Mouse (Mus musculus) fat pad, adult 2 months (tissue): ENCODE data around the gene Tnfsf10.

ENCODE experiments used
- DNase-seq: peaks from one replicate; pipeline ENCODE4 v3.0.0-alpha.2; 2011; ENCODE audit warnings: low read depth, low spot score; ENCODE audit errors: extremely low read depth

Gene Tnfsf10

DNA sequence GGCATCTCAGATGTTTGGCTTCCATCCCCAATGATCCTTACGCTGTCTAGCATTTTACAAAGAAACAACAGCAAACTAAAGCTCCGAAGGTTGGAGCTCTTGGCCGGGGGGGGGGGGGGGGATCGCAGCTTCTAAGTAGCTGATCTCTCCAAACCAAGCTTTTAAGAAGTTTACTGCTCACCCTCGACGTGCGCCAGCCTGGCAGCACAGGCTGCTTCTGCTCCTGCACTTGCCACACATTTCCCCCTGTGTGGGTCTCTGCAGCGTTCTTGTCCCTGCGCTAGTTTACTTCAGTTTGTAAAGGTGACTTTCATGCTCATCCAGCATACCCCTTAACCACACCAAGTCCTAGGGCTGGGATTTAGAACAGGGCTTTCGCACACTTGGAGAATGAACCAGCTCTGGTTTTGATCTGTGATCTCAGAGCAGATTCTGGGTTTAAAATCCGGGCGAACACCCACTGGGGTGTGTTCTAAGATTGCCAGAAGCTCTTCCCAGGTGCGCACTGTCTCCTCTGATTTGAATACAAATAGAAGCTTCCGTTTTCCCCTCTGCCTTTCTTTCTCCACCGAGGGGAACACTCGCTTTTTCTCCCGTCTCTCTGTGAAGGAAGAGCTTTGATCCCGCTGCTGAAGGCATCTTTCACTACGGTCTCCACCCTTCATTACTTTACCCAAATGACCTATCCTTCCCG, 53.9 kb downstream of the Tnfsf10 start:
- no peak for DNase-seq

DNA sequence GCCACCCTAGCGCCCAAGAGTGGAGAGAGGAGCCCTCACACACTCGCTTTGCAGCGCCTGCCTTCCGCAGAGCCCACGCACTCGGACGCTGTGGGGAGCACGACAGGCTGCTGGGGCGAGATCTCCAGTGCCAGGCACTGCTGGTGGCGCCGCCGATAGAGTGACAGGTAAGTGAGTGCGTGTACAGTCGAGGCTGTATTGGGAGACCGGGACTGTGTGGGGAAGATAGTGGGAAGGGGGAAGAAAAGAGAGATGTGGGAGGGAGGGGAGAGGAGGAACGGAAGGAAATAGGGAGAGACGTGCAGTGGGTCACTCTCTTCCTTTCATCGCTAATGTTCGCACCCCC, 54.4 kb downstream of the Tnfsf10 start, which contains the start of gene Ghsr:
Ghsr (plus strand) TSS at position 76 of the 346 bp plus-strand sequence.
- no peak for DNase-seq

DNA sequence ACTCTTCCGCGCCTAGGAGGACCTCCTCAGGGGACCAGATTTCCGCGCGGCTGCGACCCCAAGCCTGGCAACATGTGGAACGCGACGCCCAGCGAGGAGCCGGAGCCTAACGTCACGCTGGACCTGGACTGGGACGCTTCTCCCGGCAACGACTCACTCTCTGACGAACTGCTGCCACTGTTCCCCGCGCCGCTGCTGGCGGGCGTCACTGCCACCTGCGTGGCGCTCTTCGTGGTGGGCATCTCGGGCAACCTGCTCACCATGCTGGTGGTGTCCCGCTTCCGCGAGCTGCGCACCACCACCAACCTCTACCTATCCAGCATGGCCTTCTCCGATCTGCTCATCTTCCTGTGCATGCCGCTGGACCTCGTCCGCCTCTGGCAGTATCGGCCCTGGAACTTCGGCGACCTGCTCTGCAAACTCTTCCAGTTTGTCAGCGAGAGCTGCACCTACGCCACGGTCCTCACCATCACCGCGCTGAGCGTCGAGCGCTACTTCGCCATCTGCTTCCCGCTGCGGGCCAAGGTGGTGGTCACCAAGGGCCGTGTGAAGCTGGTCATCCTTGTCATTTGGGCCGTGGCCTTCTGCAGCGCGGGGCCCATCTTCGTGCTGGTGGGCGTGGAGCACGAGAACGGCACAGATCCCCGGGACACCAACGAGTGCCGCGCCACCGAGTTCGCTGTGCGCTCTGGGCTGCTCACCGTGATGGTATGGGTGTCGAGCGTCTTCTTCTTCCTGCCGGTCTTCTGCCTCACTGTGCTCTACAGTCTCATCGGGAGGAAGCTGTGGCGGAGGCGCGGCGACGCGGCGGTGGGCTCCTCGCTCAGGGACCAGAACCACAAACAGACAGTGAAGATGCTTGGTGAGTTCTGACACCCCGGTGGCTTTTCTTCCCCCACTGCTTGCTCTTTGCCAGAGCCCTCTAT, 55.2 kb downstream of the Tnfsf10 start:
- no peak for DNase-seq

DNA sequence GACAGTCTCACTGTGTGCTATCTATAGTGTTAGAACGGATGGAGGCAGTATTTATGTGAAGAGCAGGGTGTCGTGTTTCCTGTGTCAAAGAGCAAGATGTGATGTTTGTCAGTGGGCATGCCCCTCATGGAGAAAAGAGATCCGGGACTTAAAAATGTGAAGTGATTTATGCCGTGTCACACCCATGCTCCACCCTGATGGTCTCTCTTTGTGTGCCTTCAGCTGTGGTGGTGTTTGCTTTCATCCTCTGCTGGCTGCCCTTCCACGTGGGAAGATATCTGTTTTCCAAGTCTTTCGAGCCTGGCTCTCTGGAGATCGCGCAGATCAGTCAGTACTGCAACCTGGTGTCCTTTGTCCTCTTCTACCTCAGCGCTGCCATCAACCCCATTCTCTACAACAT, 57.6 kb downstream of the Tnfsf10 start:
- no peak for DNase-seq

DNA sequence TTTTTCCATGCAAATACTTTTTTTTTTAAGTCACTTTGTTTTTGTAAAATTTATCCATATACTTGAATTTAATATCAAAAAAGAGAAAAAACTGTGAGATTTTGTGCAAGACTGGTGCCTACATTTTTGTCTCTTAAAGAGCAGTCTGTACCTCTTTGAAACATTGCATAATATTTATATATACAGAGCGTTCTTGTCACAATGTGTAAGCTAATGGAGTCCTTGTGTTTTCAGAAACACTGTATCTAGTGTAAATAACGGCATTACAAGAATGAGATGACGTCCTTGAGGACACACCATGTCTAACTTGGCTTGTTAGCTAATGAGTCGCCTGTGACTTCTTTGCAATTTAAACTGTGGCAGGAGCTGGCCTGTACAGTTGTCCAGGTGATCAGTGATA, 61.1 kb downstream of the Tnfsf10 start:
- DNase-seq = no peak

DNA sequence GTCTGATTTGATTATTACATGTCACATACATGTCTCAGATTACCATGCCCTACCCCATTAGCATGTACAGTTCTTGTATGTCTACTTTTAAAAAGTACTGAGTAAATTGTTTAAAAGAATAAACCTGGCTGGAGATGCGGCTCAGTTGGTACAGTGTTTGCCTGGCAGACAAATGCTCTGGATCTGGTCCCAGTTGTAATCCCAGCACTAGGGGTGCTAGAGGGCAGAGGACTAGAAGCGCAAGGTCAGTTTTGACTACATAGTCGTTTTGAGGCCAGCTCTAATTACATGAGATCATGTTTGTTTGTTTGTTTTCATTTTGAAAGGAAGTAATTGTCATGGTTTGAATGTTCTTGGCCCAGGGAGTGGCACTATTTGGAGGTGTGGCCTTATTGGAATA, 68.0 kb downstream of the Tnfsf10 start:
- no peak for DNase-seq

DNA sequence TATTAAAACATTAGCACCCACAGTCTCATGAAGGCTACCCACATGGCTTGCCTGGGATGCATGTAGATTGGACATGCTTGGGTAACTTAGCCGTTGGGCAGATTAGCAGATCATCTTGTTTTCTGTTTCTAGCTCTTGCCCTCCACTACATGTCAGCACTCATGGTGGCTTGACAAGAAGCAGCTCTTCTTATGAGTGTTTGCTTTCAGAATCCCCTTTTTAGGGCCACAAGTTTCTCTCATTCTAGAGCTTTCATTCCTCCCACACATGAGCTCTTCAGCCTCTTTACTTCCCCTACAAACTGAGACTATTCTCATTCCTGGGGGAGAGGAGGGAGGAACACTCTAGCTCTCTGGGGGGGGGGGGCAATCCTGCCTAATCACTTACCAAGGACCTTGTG, 73.1 kb downstream of the Tnfsf10 start:
- DNase-seq = no peak
